Mouse (Mus musculus) C2C12 (cell line): ENCODE measurements at regions not wholly inside any gene's neighbourhood (a gene's known extent, or its start where the extent isn't known, plus 50 kb on each side); places are given as distances from the start of the nearest gene placed in this dataset.

Experiments used
- CEBPB ChIP-seq: IDR thresholded peaks from one replicate; pipeline ENCODE4 v1.6.1; 2011; ENCODE audit warnings: low read depth, mild to moderate bottlenecking, control low read depth, moderate library complexity
- CTCF ChIP-seq: IDR thresholded peaks from one replicate; pipeline ENCODE4 v1.5.1; 2011; ENCODE audit not compliant: control insufficient read depth, insufficient read depth, insufficient read length
- FOSL1 ChIP-seq: IDR thresholded peaks from one replicate; pipeline ENCODE4 v1.8.0; 2011; ENCODE audit warnings: mild to moderate bottlenecking, low read length; ENCODE audit not compliant: poor library complexity, insufficient read depth, severe bottlenecking
- MAX ChIP-seq: IDR thresholded peaks from one replicate; pipeline ENCODE4 v1.6.1; 2011; ENCODE audit warnings: mild to moderate bottlenecking, control low read depth
- MYOG ChIP-seq: IDR thresholded peaks from one replicate; pipeline ENCODE4 v1.6.1; 2011; ENCODE audit not compliant: control insufficient read depth, insufficient read length; ENCODE audit errors: extremely low read depth
- USF1 ChIP-seq: IDR thresholded peaks from one replicate; pipeline ENCODE4 v1.6.1; 2011; ENCODE audit warnings: low read depth, mild to moderate bottlenecking, control low read depth, moderate library complexity

GRCm38 (mm10) chr3:149726212-149726611 is 735.9 kb upstream of the Adgrl2 start:
- TF ChIP-seq CTCF = no peak
- TF ChIP-seq MYOG = no peak
- no peak for TF ChIP-seq MAX
- no peak for TF ChIP-seq CEBPB
- no peak for TF ChIP-seq USF1
- no peak for TF ChIP-seq FOSL1
